25 mouse cellular contexts compared by ENCODE assay signal in the genomic region with DNA sequence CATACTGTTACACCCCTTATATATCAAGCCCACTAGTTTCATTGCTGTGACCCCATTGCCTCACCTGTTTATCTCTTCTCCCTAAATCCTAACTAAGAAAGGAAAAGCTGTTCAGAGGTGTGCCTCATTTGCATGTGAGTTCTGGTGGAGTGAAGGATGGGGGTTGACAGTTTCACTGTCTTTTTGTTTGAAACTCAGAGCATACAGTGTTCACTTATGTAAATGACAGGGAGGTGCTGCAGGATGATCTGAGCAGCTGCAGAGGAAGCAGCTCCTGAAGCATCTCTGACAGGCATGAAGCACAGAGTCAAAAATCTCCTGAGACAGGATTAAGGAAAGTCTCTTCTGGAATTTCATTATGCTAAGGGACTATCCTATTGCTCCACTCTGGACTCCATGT.
"Had no signal": no experiment of that assay in that cellular context is flagged by ENCODE, and none has a peak within 500 bp of the region (broad histone marks: within the 10 kb centered on the region; RNA-seq: fewer than 3 reads in every experiment).

No protein-coding gene starts in this region.

- DNase-seq: gastrocnemius, adult 2 months; gastrocnemius, postnatal 10 days; gastrocnemius, postnatal 25 days; heart, adult 2 months; heart, postnatal 14 days; heart, postnatal 36 days; kidney, adult 18-20 months; kidney, adult 8-10 months; kidney, postnatal 10 days; kidney, postnatal 25 days; kidney, postnatal 4 days; left cerebral cortex, postnatal 4 days had no signal

- H3K4me3 ChIP-seq: gastrocnemius, adult 2 months; heart, adult 2 months; heart, embryonic 13.5 days; heart, embryonic 15.5 days; hindbrain, embryonic 13.5 days; hindbrain, embryonic 15.5 days; layer of hippocampus, adult 2 months; left cerebral cortex, adult 2 months; limb, embryonic 13.5 days; limb, embryonic 15.5 days; liver, embryonic 12.5 days had no signal

- H3K4me1 ChIP-seq: heart, embryonic 13.5 days; heart, embryonic 15.5 days; hindbrain, embryonic 13.5 days; hindbrain, embryonic 15.5 days; limb, embryonic 13.5 days; limb, embryonic 15.5 days; liver, embryonic 12.5 days had no signal

- H3K27me3 ChIP-seq: heart, embryonic 13.5 days; heart, embryonic 15.5 days; hindbrain, embryonic 13.5 days; hindbrain, embryonic 15.5 days; limb, embryonic 13.5 days; limb, embryonic 15.5 days; liver, embryonic 12.5 days had no signal

- ATAC-seq: hindbrain, postnatal 0 days; intestine, postnatal 0 days; liver, embryonic 12.5 days had no signal

- H3K4me2 ChIP-seq: heart, embryonic 11.5 days; heart, embryonic 13.5 days; heart, embryonic 15.5 days; hindbrain, embryonic 13.5 days; hindbrain, embryonic 15.5 days; limb, embryonic 13.5 days; limb, embryonic 15.5 days; liver, embryonic 12.5 days had no signal

- H3K9ac ChIP-seq: heart, embryonic 13.5 days; heart, embryonic 15.5 days; hindbrain, embryonic 13.5 days; hindbrain, embryonic 15.5 days; limb, embryonic 13.5 days; limb, embryonic 15.5 days; liver, embryonic 12.5 days; liver, embryonic 14.5 days had no signal

- H3K36me3 ChIP-seq: heart, embryonic 13.5 days; heart, embryonic 15.5 days; hindbrain, embryonic 13.5 days; hindbrain, embryonic 15.5 days; limb, embryonic 13.5 days; limb, embryonic 15.5 days; liver, embryonic 12.5 days had no signal

- H3K27ac ChIP-seq: gastrocnemius, adult 2 months; heart, adult 2 months; heart, embryonic 13.5 days; heart, embryonic 15.5 days; hindbrain, embryonic 13.5 days; hindbrain, embryonic 15.5 days; hindbrain, postnatal 0 days; layer of hippocampus, adult 2 months; left cerebral cortex, adult 2 months; limb, embryonic 13.5 days; limb, embryonic 15.5 days; liver, embryonic 12.5 days; liver, embryonic 14.5 days had no signal

- H3K9me3 ChIP-seq: heart, embryonic 13.5 days; heart, embryonic 15.5 days; hindbrain, embryonic 13.5 days; hindbrain, embryonic 15.5 days; limb, embryonic 13.5 days; limb, embryonic 15.5 days; liver, embryonic 12.5 days had no signal
